Mouse (Mus musculus): ENCODE measurements at regions not wholly inside any gene's neighbourhood (a gene's known extent, or its start where the extent isn't known, plus 50 kb on each side); places are given as distances from the start of the nearest gene placed in this dataset.

DNA sequence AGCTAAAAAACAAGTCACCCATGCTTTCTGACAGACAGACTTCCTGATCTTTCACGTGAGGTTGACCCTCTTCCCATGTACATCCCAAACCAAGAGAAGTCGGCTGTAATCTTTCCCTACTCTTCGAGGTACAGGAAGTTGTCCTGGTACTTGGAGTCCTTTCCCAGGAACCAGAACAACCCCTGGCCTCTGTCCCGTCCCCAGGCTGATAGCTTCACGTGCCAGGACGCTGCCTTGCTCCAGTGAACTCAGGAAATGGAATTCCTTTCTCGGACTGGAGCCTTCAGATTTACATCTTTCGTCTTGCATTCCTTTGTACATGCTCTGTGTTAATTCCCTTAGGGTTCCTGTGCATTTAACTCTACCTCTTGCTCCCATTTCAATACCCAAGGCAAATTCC is 107.6 kb downstream of the Mtx2 start:
- no peak for TF ChIP-seq CTCF (IDR thresholded peaks at IDR 0.05; ENCODE audit: extremely low read depth, insufficient read depth, low read length)
- no peak for TF ChIP-seq POLR2A (IDR thresholded peaks at IDR 0.05; ENCODE audit: extremely low read depth, insufficient read depth, low read length)
